Mouse (Mus musculus) forebrain, embryonic 11.5 days (tissue): Measurements from ENCODE around the gene Ttc7b. TPM values are rescaled to one million over a fixed set of nuclear protein-coding genes. Genes with fewer than 3 reads are reported as not detected.

Experiments
- ATAC-seq: fragments of 200-750 bp; cut with Nextera tagmentation; replicated peaks from 2 replicates; pipeline ENCODE4 v1.8.0; 2017; ENCODE audit warnings: moderate TSS enrichment; ENCODE audit not compliant: low FRiP score
- DNase-seq: peaks from one replicate; pipeline ENCODE4 v3.0.0-alpha.2; 2017; ENCODE audit warnings: low spot score
- H3K27ac ChIP-seq: fragments of 300-500 bp; sonication (generic); 2 replicates; pipeline ENCODE4 v1.5.1; 2014; ENCODE audit warnings: low read depth, low read length
- H3K27me3 ChIP-seq: fragments of 300-500 bp; sonication (generic); 2 replicates; pipeline ENCODE4 v1.6.1; 2014; ENCODE audit warnings: mild to moderate bottlenecking, low read length, mixed read lengths; ENCODE audit not compliant: control insufficient read depth, insufficient read depth
- H3K36me3 ChIP-seq: fragments of 300-500 bp; sonication (generic); 2 replicates; pipeline ENCODE4 v1.6.1; 2014; ENCODE audit warnings: mild to moderate bottlenecking, low read length, moderate library complexity, mixed read lengths; ENCODE audit not compliant: control insufficient read depth, insufficient read depth
- H3K4me1 ChIP-seq: fragments of 300-500 bp; sonication (generic); replicated peaks from 2 replicates; pipeline ENCODE4 v1.6.1; 2014; ENCODE audit warnings: low read length, mixed read lengths; ENCODE audit not compliant: control insufficient read depth, insufficient read depth
- H3K4me2 ChIP-seq: fragments of 300-500 bp; sonication (generic); 2 replicates; pipeline ENCODE4 v1.6.1; 2014; ENCODE audit warnings: low read depth, mild to moderate bottlenecking, low read length, moderate library complexity, mixed read lengths; ENCODE audit not compliant: severe bottlenecking
- H3K4me3 ChIP-seq: fragments of 300-500 bp; sonication (generic); 2 replicates; pipeline ENCODE4 v1.5.1; 2014; ENCODE audit warnings: low read depth, low read length
- H3K9ac ChIP-seq: fragments of 300-500 bp; sonication (generic); 2 replicates; pipeline ENCODE4 v1.6.1; 2014; ENCODE audit warnings: low read length
- H3K9me3 ChIP-seq: fragments of 300-500 bp; sonication (generic); 2 replicates; pipeline ENCODE4 v1.6.1; 2016; ENCODE audit warnings: low read length, mixed read lengths; ENCODE audit not compliant: control insufficient read depth
- WGBS: fragments of 180-500 bp; shearing (Covaris S2); extraction: QIAGEN DNeasy Blood & Tissue Kit; methylation state at CpG from one replicate; pipeline ENCODE4 v1.1.7; 2014; 5-methylcytosine and 5-hydroxymethylcytosine counted together
- polyA plus RNA-seq: library from polyadenylated mRNA; unstranded; fragments of >200 nt; fragmentation: Nextera tagmentation; extraction: Ambion mirVana; gene quantifications from 2 replicates; pipeline ENCODE4 v1.2.1, GENCODE M21; 2014

Gene Ttc7b
- polyA plus RNA-seq, 1 experiment from 2014 or later, result 9.5 TPM

GRCm38 (mm10) chr12:100504585-100504984, 16.0 kb downstream of the Ttc7b start:
- Histone ChIP-seq H3K9me3 (no peaks in the 10 kb centered on the region), H3K9ac (no peak overlapping the region), H3K4me2 (no peak overlapping the region), H3K27me3 (no peaks in the 10 kb centered on the region), H3K36me3 (no peaks in the 10 kb centered on the region), H3K4me3 (no peak overlapping the region), H3K4me1 (no peaks in the 10 kb centered on the region), H3K27ac (no peak overlapping the region)
- ATAC-seq (no peak), DNase-seq (no peak)
- WGBS, result 96% methylated on average over 2 of the region's 2 CpGs

- no peaks in the 10 kb centered on the region for H3K27me3 ChIP-seq
- no peak overlapping the region for H3K9ac ChIP-seq
- no peak overlapping the region for H3K4me2 ChIP-seq
- H3K27ac ChIP-seq, result no peak overlapping the region
- ATAC-seq (no peak), DNase-seq (no peak)
- no peaks in the 10 kb centered on the region for H3K9me3 ChIP-seq
- 88% methylated on average over 4 of the region's 4 CpGs for WGBS
- H3K4me1 ChIP-seq, result no peaks in the 10 kb centered on the region
- H3K36me3 ChIP-seq, result no peaks in the 10 kb centered on the region; the same call in 1 of the 2 replicates
- no peak overlapping the region for H3K4me3 ChIP-seq
Measured at GRCm38 (mm10) chr12:100503659-100504058, 17.0 kb downstream of the Ttc7b start.

- no peak for DNase-seq
- ATAC-seq, result no peak
Measured at GRCm38 (mm10) chr12:100502544-100502943, 18.1 kb downstream of the Ttc7b start.

DNA sequence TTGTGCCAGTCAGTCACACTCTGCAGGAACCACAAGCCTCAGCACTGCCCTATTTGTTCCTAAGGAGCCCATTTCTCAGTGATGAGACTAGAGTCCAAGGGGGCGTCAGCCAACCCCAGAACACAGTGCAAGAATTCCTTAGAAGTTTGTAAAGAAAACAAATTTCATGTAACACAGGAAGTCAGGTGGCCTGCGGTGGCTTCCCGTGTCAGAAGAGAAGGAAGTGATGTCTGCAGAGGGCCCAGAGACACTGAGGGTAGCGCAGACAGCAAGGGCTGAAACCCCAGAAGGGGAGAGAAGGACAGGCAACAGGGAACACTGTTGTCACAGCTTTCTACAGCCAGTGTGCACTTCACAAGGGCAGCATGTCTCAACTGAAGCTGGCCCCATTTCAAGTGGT, 19.4 kb downstream of the Ttc7b start:
- 87% methylated on average over 4 of the region's 4 CpGs for WGBS
- Histone ChIP-seq H3K4me3 (no peak overlapping the region), H3K4me1 (no peaks in the 10 kb centered on the region), H3K9me3 (no peaks in the 10 kb centered on the region), H3K36me3 (peaks cover 3% of the 10 kb centered on the region; the same call in 1 of the 2 replicates), H3K4me2 (no peak overlapping the region), H3K9ac (no peak overlapping the region), H3K27ac (no peak overlapping the region), H3K27me3 (no peaks in the 10 kb centered on the region)
- ATAC-seq (no peak), DNase-seq (no peak)

More at GRCm38 (mm10) chr12:100502544-100502943, 18.1 kb downstream of the Ttc7b start:
- WGBS, result 93% methylated on average over 3 of the region's 3 CpGs
- no peaks in the 10 kb centered on the region for H3K4me1 ChIP-seq
- H3K27me3 ChIP-seq, result no peaks in the 10 kb centered on the region
- no peak overlapping the region for H3K27ac ChIP-seq
- H3K36me3 ChIP-seq, result peaks cover 3% of the 10 kb centered on the region; the same call in 1 of the 2 replicates
- H3K4me2 ChIP-seq, result no peak overlapping the region
- no peak overlapping the region for H3K9ac ChIP-seq
- no peak overlapping the region for H3K4me3 ChIP-seq
- no peaks in the 10 kb centered on the region for H3K9me3 ChIP-seq

DNA sequence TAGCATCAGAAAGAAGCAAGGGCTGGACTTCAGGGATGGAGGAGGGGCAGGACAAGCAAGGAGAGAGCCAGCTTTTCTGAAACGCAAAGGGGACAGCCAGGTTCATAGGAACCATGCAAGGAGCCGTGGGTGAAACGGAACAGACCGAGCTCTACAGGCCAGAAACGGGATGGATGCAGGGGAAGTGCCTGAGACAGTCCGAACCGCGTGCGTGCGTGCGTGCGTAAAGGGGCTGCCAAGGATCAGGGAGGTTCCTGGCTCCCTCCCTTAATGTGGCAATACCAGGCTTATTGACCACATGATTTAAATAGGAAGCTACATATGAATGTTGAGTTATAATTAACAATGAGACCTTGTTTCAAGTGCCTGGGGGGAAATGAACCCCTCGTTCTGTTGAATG, 21.2 kb downstream of the Ttc7b start:
- no peaks in the 10 kb centered on the region for H3K9me3 ChIP-seq
- H3K36me3 ChIP-seq, result peaks cover 3% of the 10 kb centered on the region; the same call in 1 of the 2 replicates
- H3K4me2 ChIP-seq, result no peak overlapping the region
- WGBS, result 94% methylated on average over 13 of the region's 13 CpGs
- no peak overlapping the region for H3K9ac ChIP-seq
- ATAC-seq, result no peak
- no peak overlapping the region for H3K27ac ChIP-seq
- H3K4me3 ChIP-seq, result no peak overlapping the region
- DNase-seq, result no peak
- H3K4me1 ChIP-seq, result no peaks in the 10 kb centered on the region
- no peaks in the 10 kb centered on the region for H3K27me3 ChIP-seq

DNA sequence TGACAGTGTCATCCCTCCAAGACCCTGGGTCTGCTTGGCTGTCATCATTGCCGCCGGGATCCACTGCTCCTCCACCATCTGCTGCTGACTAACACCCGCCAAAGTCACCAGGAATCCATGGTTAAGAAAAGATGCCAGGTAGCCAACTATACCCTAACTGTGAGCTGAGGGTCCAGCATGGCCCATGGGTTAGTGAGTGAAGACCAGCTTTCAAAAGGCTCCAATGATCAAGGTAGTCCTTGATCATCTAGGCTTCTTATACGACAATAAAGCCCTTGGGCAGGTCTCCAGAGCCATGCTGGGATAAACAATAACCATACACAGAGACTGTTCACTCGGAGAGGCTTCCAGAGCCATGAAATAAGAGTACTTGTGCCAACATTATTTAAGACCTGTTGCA, 22.6 kb downstream of the Ttc7b start:
- Histone ChIP-seq H3K9ac (no peak overlapping the region), H3K4me1 (no peaks in the 10 kb centered on the region), H3K4me2 (no peak overlapping the region), H3K4me3 (no peak overlapping the region), H3K27me3 (no peaks in the 10 kb centered on the region), H3K27ac (no peak overlapping the region), H3K36me3 (peaks cover 3% of the 10 kb centered on the region; the same call in 1 of the 2 replicates), H3K9me3 (no peaks in the 10 kb centered on the region)
- no peak for ATAC-seq
- DNase-seq, result no peak
- 90% methylated on average over 5 of the region's 5 CpGs for WGBS

DNA sequence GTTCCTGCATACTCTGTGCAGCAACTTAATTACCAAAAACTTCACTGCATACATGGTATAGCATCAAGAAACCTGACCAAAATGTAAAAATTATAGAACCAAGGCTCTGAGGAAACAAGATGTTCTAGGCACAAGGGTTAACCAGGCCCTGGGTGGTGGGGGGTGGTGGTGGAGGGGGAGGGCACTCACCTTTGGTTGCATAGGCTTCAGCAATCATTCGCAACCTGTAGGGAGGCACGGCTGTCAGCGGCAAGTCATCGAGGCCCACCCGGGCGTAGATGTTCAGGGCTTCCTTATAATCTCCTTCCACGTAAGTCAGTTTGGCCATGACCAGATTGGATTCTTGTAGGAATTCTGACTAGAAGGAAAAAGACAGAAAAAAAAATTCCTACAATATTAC, 25.5 kb downstream of the Ttc7b start:
- Histone ChIP-seq H3K9me3 (no peaks in the 10 kb centered on the region), H3K36me3 (peaks cover 3% of the 10 kb centered on the region; the same call in 1 of the 2 replicates), H3K27me3 (no peaks in the 10 kb centered on the region), H3K4me2 (no peak overlapping the region), H3K27ac (no peak overlapping the region), H3K4me3 (no peak overlapping the region), H3K4me1 (no peaks in the 10 kb centered on the region), H3K9ac (no peak overlapping the region)
- ATAC-seq, result no peak
- WGBS, result 95% methylated on average over 7 of the region's 7 CpGs
- no peak for DNase-seq

DNA sequence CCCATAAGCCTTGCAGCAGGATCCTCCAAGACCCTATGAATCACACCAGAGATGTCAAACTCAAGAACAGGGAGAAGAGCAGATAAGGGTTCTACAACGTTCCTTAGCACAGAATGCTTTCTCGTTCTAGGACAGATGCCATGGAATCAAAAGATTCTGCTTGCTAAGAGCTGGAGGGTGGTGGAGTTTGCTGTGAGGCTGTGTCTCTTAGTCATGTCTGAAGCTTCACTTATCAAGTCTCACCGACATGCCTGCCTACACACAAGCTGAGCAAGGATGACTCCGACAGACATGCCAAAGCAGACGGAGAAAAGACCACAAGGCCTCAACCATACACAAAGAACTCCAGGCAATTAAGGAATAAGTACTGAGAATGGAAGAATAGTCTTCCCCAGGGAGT, 27.4 kb downstream of the Ttc7b start:
- H3K9ac ChIP-seq, result no peak overlapping the region
- no peak for DNase-seq
- no peaks in the 10 kb centered on the region for H3K9me3 ChIP-seq
- no peak overlapping the region for H3K4me3 ChIP-seq
- 90% methylated on average over 5 of the region's 5 CpGs for WGBS
- no peak for ATAC-seq
- H3K36me3 ChIP-seq, result peaks cover 3% of the 10 kb centered on the region; the same call in 1 of the 2 replicates
- no peaks in the 10 kb centered on the region for H3K27me3 ChIP-seq
- H3K4me1 ChIP-seq, result no peaks in the 10 kb centered on the region
- no peak overlapping the region for H3K4me2 ChIP-seq
- H3K27ac ChIP-seq, result no peak overlapping the region

DNA sequence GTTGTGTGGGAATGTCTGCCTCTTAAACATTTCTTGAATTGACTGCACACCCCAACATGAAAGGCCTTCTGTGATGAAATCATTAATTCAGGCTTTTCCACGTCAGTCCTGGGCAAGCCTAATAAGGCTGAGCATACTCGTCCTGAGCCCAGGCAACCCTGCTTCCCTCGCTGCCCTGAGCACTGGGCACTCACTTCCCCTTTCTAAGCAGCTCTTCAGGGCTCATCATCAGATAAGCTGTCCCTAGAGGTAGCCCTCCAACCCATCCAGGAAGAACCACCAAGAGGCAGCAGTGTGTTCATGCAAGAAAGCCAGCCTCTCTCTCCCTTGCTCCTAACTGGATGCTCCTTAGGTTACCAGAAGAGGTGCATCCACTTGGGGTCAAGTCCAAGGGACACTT, 27.9 kb downstream of the Ttc7b start:
- Histone ChIP-seq H3K9ac (no peak overlapping the region), H3K4me2 (no peak overlapping the region), H3K27ac (no peak overlapping the region), H3K36me3 (no peaks in the 10 kb centered on the region; the same call in 1 of the 2 replicates), H3K4me1 (no peaks in the 10 kb centered on the region), H3K9me3 (no peaks in the 10 kb centered on the region), H3K4me3 (no peak overlapping the region), H3K27me3 (no peaks in the 10 kb centered on the region)
- ATAC-seq (no peak), DNase-seq (no peak)
- WGBS, result 78% methylated on average over 3 of the region's 3 CpGs
